Mouse (Mus musculus) liver, embryonic 14.5 days (tissue): Measurements from ENCODE around the gene Opalin. TPM values are rescaled to one million over a fixed set of nuclear protein-coding genes. Genes with fewer than 3 reads are reported as not detected.

ENCODE experiments used
- ATAC-seq: fragments of 200-750 bp; cut with Nextera tagmentation; 2 replicates; pipeline ENCODE4 v1.8.0; 2017; ENCODE audit warnings: moderate number of reproducible peaks, mild to moderate bottlenecking, moderate library complexity; ENCODE audit not compliant: insufficient read depth
- DNase-seq, 3 experiments: peaks; one replicate each; pipeline ENCODE4 v3.0.0-alpha.2; 2012 to 2013; ENCODE audit warnings: low read depth in 3 of 3, low spot score in 3 of 3
- H3K27ac ChIP-seq: fragments of 300-500 bp; sonication (generic); 2 replicates; pipeline ENCODE4 v1.5.1; 2014; ENCODE audit warnings: moderate library complexity, mild to moderate bottlenecking, control low read depth, inconsistent platforms
- H3K27me3 ChIP-seq: fragments of 300-500 bp; sonication (generic); 2 replicates; pipeline ENCODE4 v1.6.1; 2014; ENCODE audit warnings: mild to moderate bottlenecking, low read length, moderate library complexity; ENCODE audit not compliant: control insufficient read depth, insufficient read depth
- H3K36me3 ChIP-seq: fragments of 300-500 bp; sonication (generic); replicated peaks from 2 replicates; pipeline ENCODE4 v1.6.1; 2014; ENCODE audit warnings: low read depth; ENCODE audit not compliant: control insufficient read depth, insufficient read depth
- H3K4me1 ChIP-seq, 2 experiments: fragments of 200-500 bp in 1 of 2; fragments of 300-500 bp in 1 of 2; sonication (generic) in 1 of 2; replicated peaks; 2 replicates each; pipeline ENCODE4 v1.6.1; 2012 to 2014; ENCODE audit warnings: antibody characterized with exemption in 1 of 2, inconsistent platforms in 1 of 2, low read length in 1 of 2; ENCODE audit not compliant: control insufficient read depth in 2 of 2, insufficient read depth in 2 of 2
- H3K4me2 ChIP-seq: fragments of 300-500 bp; sonication (generic); 2 replicates; pipeline ENCODE4 v1.6.1; 2014; ENCODE audit warnings: low read depth, mild to moderate bottlenecking, control low read depth, moderate library complexity
- H3K4me3 ChIP-seq, 2 experiments: fragments of 200-500 bp in 1 of 2; fragments of 300-500 bp in 1 of 2; sonication (generic) in 1 of 2; 2 replicates each; pipeline ENCODE4 v1.5.1; 2012 to 2014; ENCODE audit warnings: low read depth in 2 of 2, low read length in 2 of 2, mild to moderate bottlenecking in 2 of 2, control low read depth in 1 of 2, inconsistent platforms in 1 of 2, moderate library complexity in 1 of 2; ENCODE audit not compliant: insufficient read depth in 1 of 2
- H3K9ac ChIP-seq: fragments of 300-500 bp; sonication (generic); replicated peaks from 2 replicates; pipeline ENCODE4 v1.6.1; 2014; ENCODE audit warnings: mild to moderate bottlenecking, control low read depth, moderate library complexity
- H3K9me3 ChIP-seq: fragments of 300-500 bp; sonication (generic); 2 replicates; pipeline ENCODE4 v1.6.1; 2016; ENCODE audit warnings: low read length, mixed read lengths; ENCODE audit not compliant: control insufficient read depth
- CTCF ChIP-seq: IDR thresholded peaks from 2 replicates; pipeline ENCODE4 v1.5.1; 2016; ENCODE audit warnings: antibody characterized with exemption, low read depth, control low read depth
- EP300 ChIP-seq: IDR thresholded peaks from 2 replicates; pipeline ENCODE4 v1.6.1; 2016; ENCODE audit warnings: antibody characterized with exemption, low read depth
- WGBS: fragments of 180-500 bp; shearing (Covaris S2); extraction: QIAGEN DNeasy Blood & Tissue Kit; methylation state at CpG from one replicate; pipeline ENCODE4 v1.1.7; 2014; ENCODE audit not compliant: insufficient replicate concordance; 5-methylcytosine and 5-hydroxymethylcytosine counted together
- polyA plus RNA-seq, 2 experiments: library from polyadenylated mRNA; depleted of rRNA in 1 of 2; stranded (reverse) in 1 of 2; unstranded in 1 of 2; fragments of >200 nt; fragmentation: Nextera tagmentation in 1 of 2; extraction: Ambion mirVana in 1 of 2; gene quantifications; 2 replicates each; pipeline versions ENCODE4 v1.2.1 to v1.2.3; 2012 to 2014

Opalin gene
- polyA plus RNA-seq, 2 experiments = not detected

DNA sequence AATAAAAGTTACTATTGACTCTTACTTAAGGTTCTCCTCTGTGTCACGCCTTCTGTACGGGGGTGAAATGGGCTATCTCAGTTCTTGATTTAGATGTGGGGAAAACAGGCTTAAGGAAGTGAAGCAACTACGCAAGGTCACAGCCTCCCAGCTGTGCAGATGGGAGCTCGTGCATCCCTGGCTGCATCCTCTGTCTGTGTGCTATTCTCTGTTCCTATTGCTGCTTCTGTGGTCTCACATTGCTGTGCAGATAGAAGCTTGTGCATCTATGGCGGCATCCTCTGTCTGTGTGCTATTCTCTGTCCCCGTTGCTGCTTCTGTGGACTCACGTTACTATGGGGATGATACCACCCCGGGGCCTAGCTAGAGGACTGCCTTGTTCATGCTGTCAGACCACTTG lies 50.4 kb downstream of the Opalin start:
- H3K27ac ChIP-seq = no peak overlapping the region
- no peaks in the 10 kb centered on the region for H3K4me1 ChIP-seq
- no peaks in the 10 kb centered on the region for H3K9me3 ChIP-seq
- no peak overlapping the region for H3K4me3 ChIP-seq
- no peak overlapping the region for H3K9ac ChIP-seq
- no peak overlapping the region for H3K4me2 ChIP-seq
- H3K27me3 ChIP-seq = no peaks in the 10 kb centered on the region
- 64% methylated on average over 8 of the region's 8 CpGs for WGBS
- DNase-seq = no peak
- no peak for TF ChIP-seq CTCF
- no peak for TF ChIP-seq EP300
- no peak for ATAC-seq
- no peaks in the 10 kb centered on the region for H3K36me3 ChIP-seq

DNA sequence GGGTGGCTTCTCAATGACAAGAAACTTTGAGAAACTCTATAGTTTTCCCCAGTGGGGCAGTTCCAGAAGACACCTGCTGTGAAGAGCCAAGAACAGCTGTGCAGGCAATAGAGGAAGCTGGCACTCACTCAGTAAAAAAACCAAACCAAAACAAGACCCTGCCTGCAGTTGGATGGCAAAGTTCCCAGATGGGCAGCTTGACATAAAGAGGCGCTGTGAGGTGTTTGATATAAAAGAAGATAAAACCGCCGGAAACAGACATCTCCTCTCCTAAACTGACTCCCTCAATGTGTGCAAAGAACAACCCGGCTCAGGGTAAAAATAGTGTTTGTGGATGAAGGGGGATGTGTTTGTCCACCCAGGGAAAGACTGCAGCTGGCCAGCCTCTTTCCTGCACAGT lies 54.7 kb downstream of the Opalin start:
- no peaks in the 10 kb centered on the region for H3K36me3 ChIP-seq
- H3K27me3 ChIP-seq = no peaks in the 10 kb centered on the region; the same call in 1 of the 2 replicates
- H3K27ac ChIP-seq = no peak overlapping the region
- DNase-seq (no peak), ATAC-seq (no peak)
- no peaks in the 10 kb centered on the region for H3K9me3 ChIP-seq
- no peak overlapping the region for H3K4me3 ChIP-seq
- no peak overlapping the region for H3K4me2 ChIP-seq
- 53% methylated on average over 4 of the region's 4 CpGs for WGBS
- no peak overlapping the region for H3K9ac ChIP-seq
- no peak for TF ChIP-seq CTCF
- TF ChIP-seq EP300 = no peak
- no peaks in the 10 kb centered on the region for H3K4me1 ChIP-seq

- WGBS = 42% methylated on average over 3 of the region's 3 CpGs
- TF ChIP-seq EP300 = no peak
- TF ChIP-seq CTCF = no peak
- Histone ChIP-seq H3K9ac (no peak overlapping the region), H3K27me3 (no peaks in the 10 kb centered on the region; the same call in 1 of the 2 replicates), H3K36me3 (no peaks in the 10 kb centered on the region), H3K4me3 (no peak overlapping the region), H3K4me2 (no peak overlapping the region), H3K27ac (no peak overlapping the region), H3K4me1 (peaks cover 0 to 3% of the 10 kb centered on the region in 2 experiments; a peak in 1 of 4 replicates), H3K9me3 (no peaks in the 10 kb centered on the region)
- ATAC-seq (no peak), DNase-seq (no peak)
Observed at GRCm38 (mm10) chr19:41020537-41020936, 56.4 kb downstream of the Opalin start.

GRCm38 (mm10) chr19:41019164-41019675 lies 57.7 kb downstream of the Opalin start:
- Histone ChIP-seq H3K4me1 (peaks cover 0 to 3% of the 10 kb centered on the region in 2 experiments; a peak in 1 of 4 replicates), H3K9me3 (no peaks in the 10 kb centered on the region), H3K9ac (no peak overlapping the region), H3K27ac (no peak overlapping the region), H3K4me3 (no peak overlapping the region), H3K36me3 (no peaks in the 10 kb centered on the region), H3K27me3 (no peaks in the 10 kb centered on the region; the same call in 1 of the 2 replicates), H3K4me2 (no peak overlapping the region)
- TF ChIP-seq EP300 (no peak), CTCF (no peak)
- DNase-seq (no peak), ATAC-seq (no peak)
- WGBS = 49% methylated on average over 5 of the region's 5 CpGs

DNA sequence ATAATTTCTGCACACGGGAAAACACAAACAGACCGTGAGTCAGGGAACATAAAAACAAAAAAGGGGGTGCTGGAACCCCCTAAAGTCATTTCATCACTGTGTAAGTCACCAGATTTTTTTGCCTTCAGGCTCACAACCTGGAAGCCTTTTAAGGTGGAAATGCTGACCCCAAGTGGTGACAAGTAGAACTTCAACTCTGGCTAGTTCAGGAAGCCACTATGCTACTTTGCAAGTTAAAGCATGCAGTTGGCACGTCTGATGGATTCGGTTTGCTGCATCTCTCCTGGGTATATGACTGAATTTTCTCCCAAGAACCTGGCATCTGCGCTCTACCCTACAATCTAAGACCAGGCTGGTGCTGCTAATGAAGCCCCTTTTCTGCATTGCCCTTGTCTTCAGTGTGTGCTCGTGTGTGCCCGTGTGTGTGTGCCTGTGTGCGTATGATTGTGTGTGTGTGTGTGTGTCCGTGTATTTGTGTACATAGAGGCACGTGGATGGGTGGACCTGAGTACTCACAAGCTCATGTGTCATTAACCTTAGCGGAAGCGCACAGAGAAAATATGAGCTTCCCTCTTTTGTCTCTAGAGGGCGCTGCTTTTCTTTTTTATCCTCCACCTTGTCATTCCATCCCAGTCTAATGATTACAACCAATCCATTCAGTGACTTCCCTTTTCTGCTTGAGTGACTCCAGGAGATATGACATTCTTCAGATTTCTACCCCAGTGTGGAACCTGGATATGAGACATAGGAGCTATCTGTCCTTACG lies 60.8 kb downstream of the Opalin start:
- TF ChIP-seq CTCF = peak; percentile 77
- TF ChIP-seq EP300 = no peak
- WGBS = 12% methylated on average over 14 of the region's 14 CpGs
- no peaks in the 10 kb centered on the region for H3K36me3 ChIP-seq
- peak overlapping the region; percentile 33 for H3K4me2 ChIP-seq
- peak; percentile 28 to 58 (median 31) for DNase-seq
- peak; percentile 53; the same call in 1 of the 2 replicates for ATAC-seq
- no peak overlapping the region for H3K4me3 ChIP-seq
- H3K9ac ChIP-seq = no peak overlapping the region
- no peaks in the 10 kb centered on the region for H3K9me3 ChIP-seq
- no peaks in the 10 kb centered on the region; the same call in 1 of the 2 replicates for H3K27me3 ChIP-seq
- H3K27ac ChIP-seq = no peak overlapping the region
- H3K4me1 ChIP-seq = peaks cover 0 to 3% of the 10 kb centered on the region in 2 experiments; a peak in 1 of 4 replicates
